Mouse (Mus musculus) embryonic facial prominence, embryonic 14.5 days (tissue): ENCODE data around the gene Rcvrn. TPM values are rescaled to one million over a fixed set of nuclear protein-coding genes. Genes with fewer than 3 reads are reported as not detected.

ENCODE experiments used
- ATAC-seq: fragments of 200-750 bp; cut with Nextera tagmentation; 2 replicates; pipeline ENCODE4 v1.8.0; 2017; ENCODE audit warnings: low read depth, moderate number of reproducible peaks, moderate TSS enrichment
- DNase-seq: peaks from one replicate; pipeline ENCODE4 v3.0.0-alpha.2; 2015; ENCODE audit warnings: low spot score
- H3K27ac ChIP-seq: fragments of 300-500 bp; sonication (generic); replicated peaks from 2 replicates; pipeline ENCODE4 v1.5.1; 2014; ENCODE audit warnings: low read depth, mild to moderate bottlenecking, low read length, moderate library complexity
- H3K27me3 ChIP-seq: fragments of 300-500 bp; sonication (generic); replicated peaks from 2 replicates; pipeline ENCODE4 v1.6.1; 2014; ENCODE audit warnings: low read length; ENCODE audit not compliant: control insufficient read depth, insufficient read depth
- H3K36me3 ChIP-seq: fragments of 300-500 bp; sonication (generic); 2 replicates; pipeline ENCODE4 v1.6.1; 2014; ENCODE audit warnings: low read length, mixed read lengths; ENCODE audit not compliant: control insufficient read depth, insufficient read depth
- H3K4me1 ChIP-seq: fragments of 300-500 bp; sonication (generic); 2 replicates; pipeline ENCODE4 v1.6.1; 2014; ENCODE audit warnings: antibody characterized with exemption, low read length; ENCODE audit not compliant: control insufficient read depth, insufficient read depth
- H3K4me2 ChIP-seq: fragments of 300-500 bp; sonication (generic); 2 replicates; pipeline ENCODE4 v1.6.1; 2014; ENCODE audit warnings: low read depth, mild to moderate bottlenecking, low read length, moderate library complexity, mixed read lengths
- H3K4me3 ChIP-seq: fragments of 300-500 bp; sonication (generic); 2 replicates; pipeline ENCODE4 v1.5.1; 2014; ENCODE audit warnings: low read depth, mild to moderate bottlenecking, low read length
- H3K9ac ChIP-seq: fragments of 300-500 bp; sonication (generic); 2 replicates; pipeline ENCODE4 v1.6.1; 2014; ENCODE audit warnings: low read depth, mild to moderate bottlenecking, low read length, moderate library complexity, mixed read lengths
- H3K9me3 ChIP-seq: fragments of 300-500 bp; sonication (generic); 2 replicates; pipeline ENCODE4 v1.6.1; 2016; ENCODE audit warnings: low read length; ENCODE audit not compliant: control insufficient read depth
- WGBS: fragments of 180-500 bp; shearing (Covaris S2); extraction: QIAGEN DNeasy Blood & Tissue Kit; methylation state at CpG from one replicate; pipeline ENCODE4 v1.1.7; 2014; 5-methylcytosine and 5-hydroxymethylcytosine counted together
- polyA plus RNA-seq: library from polyadenylated mRNA; unstranded; fragments of >200 nt; fragmentation: Nextera tagmentation; extraction: Ambion mirVana; gene quantifications from 2 replicates; pipeline ENCODE4 v1.2.1, GENCODE M21; 2014

Gene Rcvrn
- not detected in 2 replicates for polyA plus RNA-seq

DNA sequence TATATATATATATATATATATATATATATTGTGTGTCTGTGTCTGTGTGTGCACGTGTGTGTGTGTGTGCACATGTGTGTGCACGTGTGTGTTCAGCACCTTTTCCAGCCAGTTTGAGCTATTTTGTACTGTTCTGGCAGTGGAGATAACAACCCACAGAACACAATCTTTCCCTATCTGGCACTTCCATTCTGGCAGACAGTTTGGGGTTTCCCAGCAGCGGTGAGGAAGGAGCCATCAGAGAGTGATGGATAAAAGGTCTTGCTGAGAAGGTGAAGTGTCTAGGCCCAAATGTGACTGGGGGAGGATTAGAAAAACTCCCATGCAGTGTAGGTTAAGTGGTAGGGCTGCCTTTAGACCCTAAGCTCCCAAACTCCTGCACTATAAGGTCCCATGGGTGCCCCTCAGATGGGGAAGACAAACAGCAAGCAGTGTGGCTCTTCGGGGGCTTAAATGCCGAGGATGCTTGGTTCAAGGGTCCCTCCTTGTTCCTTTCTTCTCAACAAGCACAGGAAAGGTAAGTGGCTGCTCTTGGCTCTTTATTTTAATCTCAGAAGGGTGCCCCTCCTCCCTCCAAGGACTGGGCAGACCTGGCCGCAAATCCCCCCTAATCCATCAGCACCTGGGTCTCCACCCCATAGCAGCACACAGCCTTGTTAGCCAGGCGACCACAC is at the start of gene Rcvrn:
Gene Rcvrn (plus strand): TSS at position 624 of the 674 bp plus-strand sequence.
- no peak within 1 kb of the TSS for H3K9ac ChIP-seq
- H3K4me3 ChIP-seq = no peak within 1 kb of the TSS
- ATAC-seq = no peak
- no peaks in the 10 kb centered on the region for H3K27me3 ChIP-seq
- DNase-seq = no peak
- WGBS = 68% methylated on average over 6 of the region's 7 CpGs
- H3K4me1 ChIP-seq = no peaks in the 10 kb centered on the region
- no peaks in the 10 kb centered on the region for H3K9me3 ChIP-seq
- no peak within 1 kb of the TSS for H3K4me2 ChIP-seq
- no peaks in the 10 kb centered on the region for H3K36me3 ChIP-seq
- no peak within 1 kb of the TSS for H3K27ac ChIP-seq

DNA sequence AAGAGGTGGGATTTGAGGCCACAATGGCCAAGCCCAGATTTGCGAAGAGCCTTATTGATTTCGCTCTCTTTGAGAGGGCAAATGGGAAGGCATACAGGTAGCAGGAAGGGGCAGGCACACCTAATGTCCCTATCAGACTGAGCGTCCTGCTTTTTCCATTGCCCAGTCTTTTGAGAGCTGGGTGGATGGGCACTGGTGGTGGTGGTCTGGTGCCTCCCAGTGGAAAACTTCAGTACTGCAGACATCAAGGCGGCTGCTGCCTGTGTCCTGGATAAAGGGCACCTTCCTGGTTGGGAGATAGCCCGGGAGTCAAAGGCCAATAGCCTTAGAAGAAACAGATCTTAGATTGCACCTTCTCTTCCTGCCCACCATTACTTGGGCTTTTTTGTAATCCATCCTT is 47.4 kb upstream of the Rcvrn start:
- H3K27ac ChIP-seq = no peak overlapping the region
- DNase-seq (peak; percentile 42), ATAC-seq (0 out of 2 replicates have a peak, but pooled peaks have one; percentile 54)
- H3K9me3 ChIP-seq = no peaks in the 10 kb centered on the region
- WGBS = 33% methylated on average over 5 of the region's 5 CpGs
- H3K4me2 ChIP-seq = no peak overlapping the region
- H3K4me1 ChIP-seq = peaks cover 4% of the 10 kb centered on the region
- H3K9ac ChIP-seq = no peak overlapping the region
- no peaks in the 10 kb centered on the region for H3K36me3 ChIP-seq
- no peaks in the 10 kb centered on the region for H3K27me3 ChIP-seq
- no peak overlapping the region for H3K4me3 ChIP-seq

DNA sequence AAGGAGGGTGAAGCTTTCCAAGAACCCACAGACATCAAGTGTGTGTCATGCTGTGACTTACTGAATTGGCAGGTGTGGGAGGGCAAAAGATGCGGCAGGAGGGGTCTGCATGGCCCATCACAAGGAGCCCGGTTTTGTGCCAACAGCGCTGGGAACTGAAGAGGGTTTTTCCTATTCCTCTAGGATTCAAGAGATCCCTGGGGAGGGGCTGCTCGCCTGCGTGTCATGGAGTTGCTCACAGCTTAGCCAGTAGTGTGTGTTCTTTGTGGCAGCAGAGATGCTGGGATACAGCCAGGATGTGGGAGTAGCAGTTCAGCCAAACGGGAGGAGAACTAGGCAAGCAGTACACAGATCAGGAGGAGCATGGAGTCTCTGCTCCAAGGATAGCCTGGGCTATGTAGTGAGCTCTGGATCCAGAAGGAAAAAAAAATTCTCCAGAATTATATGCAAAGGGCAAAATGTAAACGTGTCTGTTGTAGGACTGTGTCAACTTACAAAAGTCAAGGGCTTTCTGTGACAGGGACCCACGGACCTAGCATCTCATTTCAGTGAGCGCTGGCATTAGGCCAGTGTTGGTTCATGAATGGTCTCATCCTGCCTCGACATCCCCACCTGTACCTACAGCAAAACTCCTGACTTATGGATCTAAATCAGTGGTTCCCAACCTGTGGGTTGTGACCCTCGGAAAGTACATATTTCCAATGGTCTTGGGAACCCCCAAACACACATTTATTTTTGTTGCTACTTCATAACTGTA is 46.3 kb upstream of the Rcvrn start:
- Histone ChIP-seq H3K9me3 (no peaks in the 10 kb centered on the region), H3K4me2 (no peak overlapping the region), H3K4me3 (no peak overlapping the region), H3K27ac (no peak overlapping the region), H3K36me3 (no peaks in the 10 kb centered on the region), H3K27me3 (no peaks in the 10 kb centered on the region), H3K9ac (no peak overlapping the region), H3K4me1 (peaks cover 5% of the 10 kb centered on the region)
- no peak for ATAC-seq
- WGBS = 71% methylated on average over 11 of the region's 11 CpGs
- DNase-seq = no peak

DNA sequence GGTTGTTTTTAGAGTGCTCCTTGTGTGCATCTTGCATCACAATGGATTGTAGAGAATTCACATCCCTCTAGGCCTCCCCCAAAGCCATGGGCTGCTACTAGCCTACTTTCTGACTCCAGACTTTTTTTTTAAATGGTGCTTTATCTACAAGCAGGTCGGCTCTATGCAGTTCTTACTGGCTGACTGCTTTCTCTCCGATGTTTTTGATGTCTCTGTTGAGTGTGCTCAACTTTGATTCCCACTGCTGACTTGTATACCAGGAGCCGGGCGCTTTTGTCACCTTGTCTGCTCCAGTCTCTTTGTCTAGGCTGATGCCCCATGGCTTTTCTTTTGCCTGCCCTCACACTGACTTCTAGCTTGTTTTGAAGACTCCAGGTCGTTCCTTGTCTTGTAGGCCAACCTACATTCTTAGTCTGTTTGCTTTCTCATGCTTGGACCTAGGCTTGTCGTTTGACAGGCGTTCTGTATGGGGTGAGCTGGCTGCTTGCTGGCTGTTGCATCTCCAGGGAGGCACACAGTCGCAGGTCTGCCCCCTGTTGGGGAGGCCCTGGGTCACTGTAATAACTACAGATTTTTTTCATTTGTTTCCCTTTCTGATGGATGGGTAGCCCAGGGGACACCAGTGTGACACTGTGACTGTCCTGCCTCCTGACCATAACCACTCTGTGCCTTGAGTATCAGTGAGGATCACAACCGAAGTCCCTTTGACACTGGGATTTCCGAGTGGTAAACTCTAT is 45.0 kb upstream of the Rcvrn start:
- Histone ChIP-seq H3K4me2 (no peak overlapping the region), H3K4me1 (peaks cover 5% of the 10 kb centered on the region), H3K27me3 (no peaks in the 10 kb centered on the region), H3K36me3 (no peaks in the 10 kb centered on the region), H3K9ac (no peak overlapping the region), H3K4me3 (no peak overlapping the region), H3K9me3 (no peaks in the 10 kb centered on the region), H3K27ac (no peak overlapping the region)
- ATAC-seq (no peak), DNase-seq (no peak)
- WGBS = 56% methylated on average over 10 of the region's 10 CpGs

DNA sequence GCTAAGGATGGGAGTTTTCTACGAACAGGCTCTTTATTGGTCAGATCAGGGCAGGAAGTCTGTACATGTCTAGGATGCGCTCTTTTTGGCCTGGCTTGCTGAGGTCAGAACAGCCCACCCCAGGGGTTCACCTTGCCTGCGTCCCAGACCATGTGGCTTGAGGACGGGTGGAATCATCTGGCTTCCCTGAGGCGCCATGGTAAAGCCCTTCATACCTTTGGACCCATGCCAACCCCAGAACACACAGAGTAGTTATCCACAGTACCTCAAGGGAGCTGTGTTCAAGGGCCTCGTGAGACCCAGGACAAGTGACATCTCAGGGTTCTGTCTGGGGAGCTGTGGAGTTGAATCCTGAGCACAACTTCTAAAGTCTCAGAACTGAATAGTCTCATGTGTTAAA is 43.4 kb upstream of the Rcvrn start:
- peaks cover 5% of the 10 kb centered on the region for H3K4me1 ChIP-seq
- H3K27me3 ChIP-seq = no peaks in the 10 kb centered on the region
- H3K4me2 ChIP-seq = no peak overlapping the region
- no peaks in the 10 kb centered on the region for H3K36me3 ChIP-seq
- 74% methylated on average over 6 of the region's 6 CpGs for WGBS
- no peaks in the 10 kb centered on the region for H3K9me3 ChIP-seq
- ATAC-seq (no peak), DNase-seq (no peak)
- H3K27ac ChIP-seq = no peak overlapping the region
- H3K4me3 ChIP-seq = no peak overlapping the region
- H3K9ac ChIP-seq = no peak overlapping the region

DNA sequence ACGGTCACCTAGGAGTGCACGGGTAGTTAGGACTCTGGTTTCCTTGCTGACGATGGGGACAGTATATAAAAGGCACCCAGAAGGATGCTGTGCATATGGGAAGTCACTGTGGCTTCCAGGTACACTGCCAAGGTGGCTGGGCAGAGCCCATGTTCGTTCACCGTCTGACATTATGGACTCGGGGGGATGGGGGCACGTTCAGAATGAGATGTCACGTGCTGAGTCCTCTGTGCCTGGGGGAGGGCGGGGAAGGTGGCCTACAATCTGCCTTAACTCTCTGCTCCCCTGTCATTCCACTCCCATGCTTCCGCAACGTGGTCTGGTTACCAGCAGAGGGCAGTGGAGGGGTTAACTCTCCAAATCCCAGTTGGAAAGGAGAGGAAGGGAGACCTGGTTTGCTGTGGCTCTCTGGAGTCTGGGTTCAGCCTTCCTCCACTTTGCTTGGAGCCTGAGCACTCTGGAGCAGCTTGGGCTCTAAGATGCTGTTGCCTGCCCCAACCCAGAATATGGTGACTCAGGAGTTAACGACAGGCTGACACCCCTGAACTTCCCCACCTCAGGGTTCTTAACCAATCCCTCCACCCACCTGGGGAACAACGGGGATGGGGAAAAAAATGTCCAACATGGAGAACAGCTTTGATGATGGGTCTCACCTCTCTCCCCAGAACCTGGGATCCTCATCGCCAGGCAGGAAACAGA is 42.8 kb upstream of the Rcvrn start:
- no peak for ATAC-seq
- H3K9ac ChIP-seq = no peak overlapping the region
- peak; percentile 50 for DNase-seq
- peak overlapping the region; percentile 18; the same call in 1 of the 2 replicates for H3K4me2 ChIP-seq
- no peak overlapping the region for H3K4me3 ChIP-seq
- H3K9me3 ChIP-seq = no peaks in the 10 kb centered on the region
- no peaks in the 10 kb centered on the region for H3K27me3 ChIP-seq
- no peak overlapping the region for H3K27ac ChIP-seq
- peaks cover 5% of the 10 kb centered on the region for H3K4me1 ChIP-seq
- no peaks in the 10 kb centered on the region for H3K36me3 ChIP-seq
- WGBS = 13% methylated on average over 12 of the region's 14 CpGs

DNA sequence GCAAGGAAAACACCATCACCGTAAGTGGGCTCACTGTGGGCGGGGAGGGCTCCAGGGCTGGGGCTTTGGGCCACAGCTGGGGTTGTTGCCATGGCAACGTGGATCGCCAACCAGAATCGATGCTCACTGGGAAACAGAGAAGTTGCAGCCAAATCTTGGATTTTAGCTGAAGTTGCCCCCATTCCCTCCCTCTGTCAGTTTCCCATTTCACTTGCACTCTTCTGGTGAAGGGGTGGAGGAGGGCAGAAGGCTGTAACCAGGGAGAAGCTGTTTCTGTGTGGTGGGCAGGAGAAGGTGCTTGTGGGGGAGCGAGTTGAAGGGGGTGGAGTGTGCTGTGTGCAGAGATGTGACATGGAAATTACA is 42.3 kb upstream of the Rcvrn start:
- Histone ChIP-seq H3K4me2 (peak overlapping the region; percentile 18; the same call in 1 of the 2 replicates), H3K36me3 (no peaks in the 10 kb centered on the region)
- no peak for DNase-seq

DNA sequence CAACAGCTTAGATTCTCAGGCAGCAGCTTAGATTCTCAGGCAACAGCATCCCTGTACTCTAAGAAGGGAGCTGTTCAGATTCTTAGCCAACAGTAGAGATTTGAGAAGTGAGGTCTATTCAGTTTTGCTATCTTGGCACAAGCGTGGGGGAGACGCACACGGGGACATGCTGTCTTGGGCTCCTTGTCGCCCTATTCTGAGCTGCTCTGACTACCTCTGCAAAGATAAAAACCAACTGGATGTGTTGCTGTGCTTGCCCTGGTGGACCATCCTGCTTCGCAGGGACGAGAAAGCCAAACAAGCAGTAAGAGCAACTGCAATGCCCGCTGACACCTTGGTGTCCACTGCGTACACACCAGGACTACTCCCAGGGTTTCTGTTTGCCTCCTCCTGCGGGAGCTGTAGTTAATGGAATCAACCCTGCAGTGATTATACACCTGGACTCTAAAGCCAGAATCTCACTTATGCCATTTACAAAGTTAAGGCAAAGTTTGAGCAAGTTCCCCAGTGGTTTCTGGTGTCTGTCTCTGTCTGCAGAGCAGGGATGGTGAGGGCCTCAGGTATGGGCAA is 41.5 kb upstream of the Rcvrn start:
- ATAC-seq (no peak), DNase-seq (no peak)
- Histone ChIP-seq H3K27ac (no peak overlapping the region), H3K36me3 (no peaks in the 10 kb centered on the region), H3K27me3 (no peaks in the 10 kb centered on the region), H3K9ac (no peak overlapping the region), H3K4me2 (no peak overlapping the region), H3K4me1 (peaks cover 5% of the 10 kb centered on the region), H3K4me3 (no peak overlapping the region), H3K9me3 (no peaks in the 10 kb centered on the region)
- WGBS = 89% methylated on average over 9 of the region's 9 CpGs

More for the DNA sequence above, 42.3 kb upstream of the Rcvrn start:
- H3K9ac ChIP-seq = no peak overlapping the region
- H3K27me3 ChIP-seq = no peaks in the 10 kb centered on the region
- no peaks in the 10 kb centered on the region for H3K9me3 ChIP-seq
- WGBS = 33% methylated on average over 6 of the region's 6 CpGs
- peaks cover 5% of the 10 kb centered on the region for H3K4me1 ChIP-seq
- ATAC-seq = no peak
- no peak overlapping the region for H3K27ac ChIP-seq
- H3K4me3 ChIP-seq = no peak overlapping the region
